Mouse (Mus musculus) G1E (cell line): ENCODE measurements around the gene Olfr1410. TPM values are rescaled to one million over a fixed set of nuclear protein-coding genes. Genes with fewer than 3 reads are reported as not detected.

Experiments used
- ATAC-seq: 2 replicates; pipeline ENCODE4 v1.8.0; 2016; ENCODE audit warnings: mild to moderate bottlenecking; ENCODE audit not compliant: insufficient number of reproducible peaks, poor library complexity, low FRiP score, severe bottlenecking; ENCODE audit errors: extremely low read depth
- DNase-seq: peaks from one replicate; pipeline ENCODE4 v3.0.0; 2012; ENCODE audit warnings: low spot score
- H3K27me3 ChIP-seq: 2 replicates; pipeline ENCODE4 v1.6.1; 2012; ENCODE audit warnings: mild to moderate bottlenecking, low read length, inconsistent platforms; ENCODE audit not compliant: insufficient read depth
- H3K36me3 ChIP-seq: replicated peaks from 2 replicates; pipeline ENCODE3; 2012; ENCODE audit warnings: mild to moderate bottlenecking, inconsistent platforms
- H3K4me1 ChIP-seq: 2 replicates; pipeline ENCODE4 v1.6.1; 2012; ENCODE audit warnings: low read depth, low read length, inconsistent platforms, mixed read lengths; ENCODE audit not compliant: insufficient read depth
- H3K4me3 ChIP-seq: 2 replicates; pipeline ENCODE4 v1.5.1; 2012; ENCODE audit warnings: low read depth, mild to moderate bottlenecking, inconsistent platforms, low read length, moderate library complexity, mixed read lengths
- H3K9me3 ChIP-seq: replicated peaks from 2 replicates; pipeline ENCODE4 v1.6.1; 2012; ENCODE audit warnings: inconsistent platforms
- CTCF ChIP-seq: IDR thresholded peaks from 2 replicates; pipeline ENCODE4 v1.5.1; 2012; ENCODE audit warnings: low read depth, low read length, inconsistent platforms, mixed read lengths
- GATA1 ChIP-seq: IDR thresholded peaks from 2 replicates; pipeline ENCODE4 v1.6.1; 2012; ENCODE audit warnings: borderline replicate concordance, low read length, inconsistent platforms, mixed read lengths
- GATA2 ChIP-seq: IDR thresholded peaks from 2 replicates; pipeline ENCODE4 v1.6.1; 2012; ENCODE audit warnings: low read depth, low read length, inconsistent platforms, borderline replicate concordance
- POLR2AphosphoS5 ChIP-seq: IDR thresholded peaks from 2 replicates; pipeline ENCODE4 v1.6.1; 2012; ENCODE audit warnings: low read depth, low read length, inconsistent platforms; ENCODE audit not compliant: insufficient replicate concordance
- TAL1 ChIP-seq: conservative IDR thresholded peaks from 2 replicates; pipeline ENCODE4 v1.6.1; 2012; ENCODE audit warnings: low read depth, low read length, inconsistent platforms, mixed read lengths
- polyA plus RNA-seq: library from polyadenylated mRNA; stranded (reverse); fragments of >175 nt; gene quantifications from 2 replicates; pipeline ENCODE4 v1.2.3, GENCODE M21; 2012
- total RNA-seq, 2 experiments: library from RNA; stranded (forward) in 1 of 2; stranded (reverse) in 1 of 2; fragments of 200-1000 nt in 1 of 2; fragments of >200 nt in 1 of 2; fragmentation: Nextera tagmentation in 1 of 2; gene quantifications; 2 replicates each; pipeline ENCODE4 v1.2.3; 2014 to 2017

Gene Olfr1410
- total and polyA plus RNA-seq, 3 experiments = 0.22 TPM; not detected in 2

DNA sequence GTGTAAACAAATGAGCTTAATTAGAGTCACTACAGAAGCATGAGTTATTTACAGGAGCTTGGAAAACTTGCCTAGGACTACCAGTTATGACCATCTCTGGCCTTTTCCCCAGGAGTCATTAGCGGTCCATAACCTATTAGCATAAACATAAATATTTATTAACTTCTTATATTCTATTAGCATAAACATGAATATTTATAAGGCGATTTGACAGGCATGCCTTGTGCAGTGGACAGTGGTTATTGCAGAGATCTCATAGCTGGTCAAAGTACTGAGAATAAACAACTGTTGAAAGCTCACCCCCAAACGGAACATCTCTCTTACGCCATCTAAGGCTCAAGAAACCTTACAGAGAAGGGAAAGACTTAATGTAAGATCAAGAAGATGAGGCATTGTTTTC lies 7.6 kb downstream of the Olfr1410 start:
- no peaks in the 10 kb centered on the region for H3K36me3 ChIP-seq
- TF ChIP-seq POLR2AphosphoS5 = no peak
- H3K27me3 ChIP-seq = peaks cover 9% of the 10 kb centered on the region
- DNase-seq = no peak
- H3K4me3 ChIP-seq = no peak overlapping the region
- H3K9me3 ChIP-seq = no peaks in the 10 kb centered on the region
- no peak for ATAC-seq
- no peaks in the 10 kb centered on the region for H3K4me1 ChIP-seq

- DNase-seq (no peak), ATAC-seq (no peak)
- no peak overlapping the region for H3K4me3 ChIP-seq
- no peak for TF ChIP-seq CTCF
- TF ChIP-seq GATA2 = no peak
- TF ChIP-seq TAL1 = no peak
- no peak for TF ChIP-seq GATA1
- no peak for TF ChIP-seq POLR2AphosphoS5
- H3K36me3 ChIP-seq = no peaks in the 10 kb centered on the region
- H3K27me3 ChIP-seq = peaks cover 20% of the 10 kb centered on the region
- no peaks in the 10 kb centered on the region for H3K9me3 ChIP-seq
- no peaks in the 10 kb centered on the region for H3K4me1 ChIP-seq
Observed at GRCm38 (mm10) chr1:92614516-92614915, 8.9 kb downstream of the Olfr1410 start.

- Histone ChIP-seq H3K4me1 (no peaks in the 10 kb centered on the region), H3K36me3 (no peaks in the 10 kb centered on the region), H3K9me3 (no peaks in the 10 kb centered on the region), H3K4me3 (no peak overlapping the region), H3K27me3 (peaks cover 26% of the 10 kb centered on the region)
- DNase-seq (no peak), ATAC-seq (no peak)
- TF ChIP-seq POLR2AphosphoS5 (no peak), TAL1 (no peak), CTCF (no peak), GATA1 (no peak), GATA2 (no peak)
Observed at GRCm38 (mm10) chr1:92616046-92616445, 10.5 kb downstream of the Olfr1410 start.

- H3K36me3 ChIP-seq = no peaks in the 10 kb centered on the region
- DNase-seq (no peak), ATAC-seq (no peak)
- no peak for TF ChIP-seq GATA1
- TF ChIP-seq GATA2 = no peak
- TF ChIP-seq TAL1 = no peak
- no peak for TF ChIP-seq CTCF
- TF ChIP-seq POLR2AphosphoS5 = no peak
- no peaks in the 10 kb centered on the region for H3K9me3 ChIP-seq
- H3K4me1 ChIP-seq = no peaks in the 10 kb centered on the region; the same call in 1 of the 2 replicates
- peaks cover 26% of the 10 kb centered on the region for H3K27me3 ChIP-seq
- no peak within 1 kb of the TSS for H3K4me3 ChIP-seq
Observed at GRCm38 (mm10) chr1:92617488-92617887, 11.9 kb downstream of the Olfr1410 start, which contains the start of gene Olfr12. TSS of gene Olfr12 (plus strand) at chr1:92617788.

DNA sequence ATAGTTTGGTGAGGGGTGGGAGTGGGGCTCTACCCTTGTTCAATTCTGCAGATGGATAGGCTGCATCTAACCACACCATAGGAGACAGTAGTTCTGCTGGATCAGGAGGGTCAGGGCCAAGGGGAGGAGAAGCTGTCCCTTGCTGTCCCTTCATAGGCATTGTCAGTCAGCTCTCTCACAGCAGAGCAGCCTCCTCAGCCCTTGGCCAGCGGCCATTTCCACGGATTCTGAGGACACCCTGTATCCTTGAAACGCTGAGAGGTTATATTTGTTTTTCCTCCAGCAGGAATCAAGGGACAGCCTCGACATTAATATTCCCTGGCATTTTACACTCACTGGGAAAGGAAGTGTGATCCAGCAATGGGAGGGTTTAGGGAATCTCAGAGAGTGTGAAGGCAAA lies 12.8 kb downstream of the Olfr1410 start:
- H3K27me3 ChIP-seq = peaks cover 26% of the 10 kb centered on the region
- TF ChIP-seq TAL1 (no peak), CTCF (no peak), POLR2AphosphoS5 (no peak), GATA1 (no peak), GATA2 (no peak)
- no peak overlapping the region for H3K4me3 ChIP-seq
- no peaks in the 10 kb centered on the region; the same call in 1 of the 2 replicates for H3K4me1 ChIP-seq
- no peaks in the 10 kb centered on the region for H3K36me3 ChIP-seq
- ATAC-seq (no peak), DNase-seq (no peak)
- no peaks in the 10 kb centered on the region for H3K9me3 ChIP-seq

- no peaks in the 10 kb centered on the region for H3K4me1 ChIP-seq
- DNase-seq = no peak
- no peak for TF ChIP-seq GATA2
- ATAC-seq = no peak
- H3K36me3 ChIP-seq = no peaks in the 10 kb centered on the region
- peaks cover 13% of the 10 kb centered on the region for H3K27me3 ChIP-seq
- H3K4me3 ChIP-seq = no peak overlapping the region
- H3K9me3 ChIP-seq = no peaks in the 10 kb centered on the region
Observed at GRCm38 (mm10) chr1:92628227-92628626, 22.6 kb downstream of the Olfr1410 start.

GRCm38 (mm10) chr1:92632196-92632595 lies 26.6 kb downstream of the Olfr1410 start:
- Histone ChIP-seq H3K27me3 (peaks cover 13% of the 10 kb centered on the region), H3K4me3 (no peak overlapping the region), H3K4me1 (peaks cover 3% of the 10 kb centered on the region), H3K36me3 (peaks cover 25% of the 10 kb centered on the region), H3K9me3 (no peaks in the 10 kb centered on the region)
- DNase-seq = no peak
- ATAC-seq = no peak
- TF ChIP-seq GATA2 (no peak), CTCF (no peak), TAL1 (no peak), GATA1 (no peak), POLR2AphosphoS5 (no peak)
